Mouse (Mus musculus): ENCODE measurements around the gene Rps15. TPM values are rescaled to one million over a fixed set of nuclear protein-coding genes. Genes with fewer than 3 reads are reported as not detected.

Rps15 gene
- polyA plus RNA-seq, 1 experiment from 2014 or later = 1,158 TPM

DNA sequence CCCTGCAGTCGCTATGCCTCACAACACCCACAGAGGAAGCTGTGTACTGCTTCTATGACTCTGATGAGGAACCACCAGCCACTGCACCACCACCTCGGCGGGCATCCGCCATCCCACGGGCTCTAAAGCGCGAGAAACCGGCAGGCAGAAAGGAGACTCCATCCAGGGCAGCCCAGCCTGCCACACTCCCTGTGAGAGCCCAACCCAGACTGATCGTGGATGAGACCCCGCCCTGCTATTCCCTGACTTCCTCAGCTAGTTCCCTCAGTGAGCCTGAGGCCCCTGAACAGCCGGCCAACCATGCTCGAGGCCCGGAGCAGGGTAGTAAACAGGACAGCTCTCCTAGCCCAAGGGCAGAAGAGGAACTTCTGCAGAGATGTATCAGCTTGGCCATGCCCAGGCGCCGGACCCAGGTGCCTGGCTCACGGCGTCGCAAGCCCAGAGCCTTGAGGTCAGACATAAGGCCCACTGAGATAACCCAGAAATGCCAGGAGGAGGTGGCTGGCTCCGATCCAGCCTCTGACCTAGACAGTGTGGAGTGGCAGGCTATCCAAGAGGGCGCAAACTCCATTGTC is 21.5 kb downstream of the Rps15 start:
- no peak for DNase-seq (ENCODE audit: low spot score)

GRCm38 (mm10) chr10:80314494-80315001 is 22.3 kb downstream of the Rps15 start:
- no peak for DNase-seq (ENCODE audit: low spot score)

DNA sequence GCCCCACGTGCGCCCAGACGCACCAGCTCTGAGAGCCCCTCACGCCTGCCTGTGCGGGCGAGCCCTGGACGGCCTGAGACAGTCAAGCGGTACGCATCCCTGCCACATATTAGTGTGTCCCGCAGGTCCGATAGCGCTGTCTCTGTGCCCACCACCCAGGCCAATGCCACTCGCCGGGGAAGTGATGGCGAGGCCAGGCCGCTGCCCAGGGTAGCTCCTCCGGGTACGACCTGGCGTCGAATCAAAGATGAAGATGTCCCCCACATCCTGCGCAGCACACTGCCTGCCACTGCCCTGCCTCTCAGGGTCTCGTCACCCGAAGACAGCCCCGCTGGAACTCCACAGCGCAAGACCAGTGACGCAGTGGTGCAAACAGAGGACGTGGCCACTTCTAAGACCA is 23.1 kb downstream of the Rps15 start:
- DNase-seq (ENCODE audit: low spot score) = no peak

DNA sequence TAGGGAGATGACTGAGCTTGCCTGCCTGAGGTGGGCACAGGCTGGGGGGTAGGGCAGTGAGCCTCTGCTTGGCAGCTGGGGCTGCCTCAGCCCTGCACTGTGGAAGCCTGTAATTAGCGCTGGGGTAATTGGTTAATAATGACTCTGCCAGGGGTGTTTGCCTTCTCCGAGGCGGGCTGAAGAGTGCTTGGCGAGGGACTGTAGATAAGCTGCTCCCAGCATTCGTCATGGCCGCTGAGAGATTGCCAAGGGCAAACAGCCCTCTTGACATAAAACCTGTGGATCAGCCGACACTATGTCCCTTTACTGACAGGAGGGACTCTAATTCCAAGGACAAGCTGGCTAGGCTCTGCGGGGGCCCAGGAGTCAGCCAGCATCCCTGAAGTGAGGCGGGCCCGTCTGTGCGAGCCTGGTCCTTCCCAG is 24.1 kb downstream of the Rps15 start:
- no peak for DNase-seq (ENCODE audit: low spot score)

- no peak for DNase-seq (ENCODE audit: low spot score)
Observed at GRCm38 (mm10) chr10:80317011-80317410, 24.8 kb downstream of the Rps15 start.

GRCm38 (mm10) chr10:80320340-80320760 is 28.1 kb downstream of the Rps15 start, which contains the start of gene 2310011J03Rik:
Gene 2310011J03Rik, minus strand, starts transcription at chr10:80320537.
- DNase-seq (ENCODE audit: low spot score) = peak; percentile 92

DNA sequence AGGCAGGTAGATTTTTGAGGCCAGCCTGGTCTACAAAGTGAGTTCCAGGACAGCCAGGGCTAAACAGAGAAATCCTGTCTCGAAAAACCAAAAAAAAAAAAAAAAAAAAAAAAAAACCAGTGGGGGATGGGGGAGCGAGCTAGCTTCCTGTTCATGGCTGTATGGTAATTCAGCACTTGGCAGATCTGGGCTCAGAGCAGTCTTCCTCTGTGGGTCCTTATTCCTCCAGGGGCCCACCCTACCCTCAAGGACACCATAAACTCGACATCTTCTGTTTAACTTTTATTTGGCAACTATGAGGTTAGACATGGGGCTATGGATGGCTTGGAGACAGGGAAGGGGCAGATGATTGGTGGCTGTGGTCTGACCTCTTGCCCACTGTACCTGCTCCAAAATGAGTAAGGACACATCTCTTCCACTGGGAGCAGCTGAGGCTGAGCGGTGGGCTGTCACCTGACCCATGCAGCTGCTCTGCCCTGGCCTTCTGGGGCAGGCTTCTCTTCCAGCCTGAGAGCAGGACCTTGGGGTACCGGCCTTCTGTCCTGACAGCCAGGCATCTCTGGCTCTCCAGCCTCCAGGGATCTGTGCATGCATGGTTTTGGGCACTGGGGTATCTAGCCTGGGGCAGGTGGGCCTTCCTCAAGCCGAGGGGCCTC is 28.9 kb downstream of the Rps15 start:
- peak; percentile 39 for DNase-seq (ENCODE audit: low spot score)

GRCm38 (mm10) chr10:80321670-80322581 is 29.7 kb downstream of the Rps15 start:
- DNase-seq (ENCODE audit: low spot score) = no peak

- no peak for DNase-seq (ENCODE audit: low spot score)
Observed at GRCm38 (mm10) chr10:80322811-80323211, 30.6 kb downstream of the Rps15 start.

GRCm38 (mm10) chr10:80323261-80324119 is 31.2 kb downstream of the Rps15 start:
- peak; percentile 57 for DNase-seq (ENCODE audit: low spot score)

GRCm38 (mm10) chr10:80324120-80325037 is 32.1 kb downstream of the Rps15 start:
- no peak for DNase-seq (ENCODE audit: low spot score)

GRCm38 (mm10) chr10:80325045-80325444 is 32.8 kb downstream of the Rps15 start:
- DNase-seq (ENCODE audit: low spot score) = no peak

GRCm38 (mm10) chr10:80329273-80330081 is 37.2 kb downstream of the Rps15 start, which contains the start of the genes Pcsk4 and Reep6:
Gene Pcsk4, minus strand, starts transcription at chr10:80329498.
Gene Reep6, plus strand, starts transcription at chr10:80329953.
- DNase-seq (ENCODE audit: low spot score) = peak; percentile 79

GRCm38 (mm10) chr10:80330084-80330483 is 37.8 kb downstream of the Rps15 start:
- DNase-seq (ENCODE audit: low spot score) = no peak

- no peak for DNase-seq (ENCODE audit: low spot score)
Observed at GRCm38 (mm10) chr10:80330888-80331287, 38.6 kb downstream of the Rps15 start.

DNA sequence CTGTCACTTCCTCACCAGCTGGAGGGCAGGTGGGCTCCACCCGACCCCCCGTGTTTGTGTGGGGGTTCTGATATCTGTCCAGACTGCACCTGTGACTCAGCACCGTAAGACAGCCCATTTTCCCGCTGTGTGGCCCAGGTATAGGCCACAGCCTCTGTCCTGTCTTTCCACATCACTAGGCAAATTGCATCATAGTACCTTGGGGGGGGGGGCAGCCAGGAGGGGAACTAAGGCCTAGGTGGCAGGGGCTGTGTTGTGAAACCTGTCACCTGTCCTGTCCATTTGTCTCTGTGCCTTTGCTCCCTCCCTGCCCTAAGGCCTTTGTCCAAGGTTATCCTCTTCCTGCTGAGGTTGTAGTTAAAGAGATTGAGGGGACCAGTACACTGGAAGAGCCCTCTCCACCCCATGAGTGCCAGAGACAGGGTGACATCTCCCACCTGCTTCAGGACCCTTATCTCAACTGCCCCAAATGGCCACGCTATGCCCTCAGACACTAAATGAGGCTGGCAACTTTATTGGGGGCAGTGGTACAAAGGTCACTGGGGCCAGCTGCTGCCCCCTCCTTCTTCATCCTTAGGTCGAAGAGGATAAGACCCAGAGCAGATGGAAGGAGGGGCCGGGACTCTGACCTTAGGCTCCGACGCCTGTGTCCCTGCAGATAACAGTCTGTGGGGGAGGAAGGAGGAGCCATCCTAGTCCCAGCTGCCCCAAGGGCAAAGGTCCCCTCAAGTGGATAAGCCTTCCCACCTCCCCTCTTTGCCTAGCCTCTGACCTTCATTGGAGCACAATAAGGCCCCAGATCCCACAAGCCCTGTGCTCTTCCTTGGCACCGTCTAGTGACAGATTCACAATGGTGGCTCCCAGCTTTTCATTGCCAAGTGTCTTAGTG is 39.6 kb downstream of the Rps15 start:
- no peak for DNase-seq (ENCODE audit: low spot score)

GRCm38 (mm10) chr10:80332525-80332989 is 40.3 kb downstream of the Rps15 start:
- DNase-seq (ENCODE audit: low spot score) = no peak

DNA sequence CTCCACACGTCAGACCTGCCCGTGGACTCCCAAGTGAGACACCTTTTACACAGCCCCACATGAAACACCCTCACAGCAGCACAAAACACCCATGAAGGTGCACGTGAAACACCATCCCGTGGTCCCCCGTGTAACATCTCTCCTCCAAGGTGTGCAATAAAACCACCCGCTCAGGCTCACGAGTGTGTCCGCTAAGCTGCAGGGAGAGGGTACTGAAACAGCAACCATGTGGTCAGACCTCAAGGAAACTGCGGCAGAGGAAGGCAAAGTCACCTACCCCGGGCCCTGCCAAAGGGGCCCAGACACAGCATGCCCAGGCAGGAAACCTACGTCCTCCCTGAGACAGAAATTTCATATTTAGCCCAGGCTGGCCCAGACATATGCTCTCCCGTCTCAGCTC is 44.0 kb downstream of the Rps15 start:
- DNase-seq (ENCODE audit: low spot score) = no peak

All from thymus, postnatal 0 days (tissue).